8 mouse cellular contexts compared by ENCODE assay signal in genomic region chr7:101933300-101933699, GRCm38 (mm10). TPM values are rescaled to one million over a fixed set of nuclear protein-coding genes. Genes with fewer than 3 reads are reported as not detected.
DNase-seq lines count a peak whose midpoint lies in the region; ATAC-seq and TF ChIP-seq lines count a peak whose summit lies in the region.

No protein-coding gene starts in this region.

- ATAC-seq in embryonic facial prominence, embryonic 11.5 days (replicated peaks; ENCODE audit: insufficient number of reproducible peaks, low FRiP score, low TSS enrichment, low read depth), result peak; percentile 4; the same call in 1 of the 2 replicates
- peak; percentile 25 for ATAC-seq in hindbrain, embryonic 15.5 days (ENCODE audit: low FRiP score, low read depth)

- H3K4me3 ChIP-seq in kidney, adult 2 months (ENCODE audit: insufficient read depth, low read depth, low read length), result peak overlapping the region; percentile 67
- peak overlapping the region; percentile 94 for H3K4me3 ChIP-seq in ES-Bruce4 (ENCODE audit: low read depth, low read length)
- peak overlapping the region; percentile 69 for H3K4me3 ChIP-seq in embryonic facial prominence, embryonic 11.5 days (ENCODE audit: low read depth, low read length)
- peak overlapping the region; percentile 99 for H3K4me3 ChIP-seq in hindbrain, embryonic 15.5 days

- H3K27ac ChIP-seq in kidney, adult 2 months (ENCODE audit: insufficient read depth, low read depth, low read length), result peak overlapping the region; percentile 28; the same call in 1 of the 2 replicates
- peak overlapping the region; percentile 67 for H3K27ac ChIP-seq in ES-Bruce4 (ENCODE audit: insufficient read depth, low read length)
- H3K27ac ChIP-seq in embryonic facial prominence, embryonic 11.5 days (replicated peaks; ENCODE audit: low read depth, low read length), result 0 out of 2 replicates have a peak overlapping the region, but pooled peaks have one; percentile 16
- H3K27ac ChIP-seq in hindbrain, embryonic 15.5 days (replicated peaks), result peak overlapping the region; percentile 69

- no peak for TF ChIP-seq POLR2A in kidney, adult 2 months (IDR thresholded peaks at IDR 0.05; ENCODE audit: low read depth, low read length)
- TF ChIP-seq POLR2A in ES-Bruce4 (IDR thresholded peaks at IDR 0.05; ENCODE audit: insufficient read depth, low read length), result no peak

- H3K36me3 ChIP-seq in kidney, adult 2 months (ENCODE audit: control insufficient read depth, insufficient read depth, low read length), result no peaks in the 10 kb centered on the region
- H3K36me3 ChIP-seq in ES-Bruce4 (ENCODE audit: control insufficient read depth, insufficient read depth, low read length, poor library complexity, severe bottlenecking), result 0 out of 2 replicates have a peak, but pooled peaks cover 3% of the 10 kb centered on the region
- H3K36me3 ChIP-seq in embryonic facial prominence, embryonic 11.5 days (replicated peaks; ENCODE audit: control insufficient read depth, insufficient read depth, low read depth, low read length), result no peaks in the 10 kb centered on the region; the same call in 1 of the 2 replicates
- H3K36me3 ChIP-seq in hindbrain, embryonic 15.5 days, result no peaks in the 10 kb centered on the region

- H3K4me1 ChIP-seq in kidney, adult 2 months (ENCODE audit: control insufficient read depth, insufficient read depth, low read length), result no peaks in the 10 kb centered on the region; the same call in 1 of the 2 replicates
- no peaks in the 10 kb centered on the region for H3K4me1 ChIP-seq in ES-Bruce4 (ENCODE audit: control insufficient read depth, insufficient read depth, low read length)
- no peaks in the 10 kb centered on the region for H3K4me1 ChIP-seq in embryonic facial prominence, embryonic 11.5 days (ENCODE audit: control insufficient read depth, insufficient read depth, low read length)
- H3K4me1 ChIP-seq in hindbrain, embryonic 15.5 days (replicated peaks), result peaks cover 30% of the 10 kb centered on the region

- no peak for DNase-seq in kidney, adult 2 months
- no peak for DNase-seq in kidney, adult 18-20 months
- DNase-seq in embryonic facial prominence, embryonic 11.5 days (ENCODE audit: low spot score), result peak; percentile 57
- peak; percentile 16 for DNase-seq in lung, postnatal 14 days
- no peak for DNase-seq in right cerebral cortex, postnatal 14 days
- no peak for DNase-seq in natural killer cell, adult 2 months (ENCODE audit: low spot score in 2 of 2)

- no peaks in the 10 kb centered on the region for H3K27me3 ChIP-seq in kidney, adult 2 months (replicated peaks; ENCODE audit: control insufficient read depth, insufficient read depth, low read length)
- no peaks in the 10 kb centered on the region for H3K27me3 ChIP-seq in ES-Bruce4 (ENCODE audit: control insufficient read depth, insufficient read depth, low read length, poor library complexity, severe bottlenecking)
- no peaks in the 10 kb centered on the region for H3K27me3 ChIP-seq in embryonic facial prominence, embryonic 11.5 days (ENCODE audit: control insufficient read depth, insufficient read depth, low read length)
- no peaks in the 10 kb centered on the region for H3K27me3 ChIP-seq in hindbrain, embryonic 15.5 days

- no peak for TF ChIP-seq CTCF in kidney, adult 2 months (conservative IDR thresholded peaks at IDR 0.05; ENCODE audit: insufficient read depth, insufficient read length, low read depth, low read length)
- TF ChIP-seq CTCF in ES-Bruce4 (IDR thresholded peaks at IDR 0.05; ENCODE audit: low read depth, low read length), result no peak

- H3K9me3 ChIP-seq in ES-Bruce4 (replicated peaks; ENCODE audit: control insufficient read depth, insufficient read depth, low read length, poor library complexity, severe bottlenecking), result no peaks in the 10 kb centered on the region
- H3K9me3 ChIP-seq in embryonic facial prominence, embryonic 11.5 days (replicated peaks; ENCODE audit: control insufficient read depth, low read length), result no peaks in the 10 kb centered on the region
- no peaks in the 10 kb centered on the region for H3K9me3 ChIP-seq in hindbrain, embryonic 15.5 days

- H3K9ac ChIP-seq in ES-Bruce4 (ENCODE audit: low read depth, poor library complexity, severe bottlenecking), result peak overlapping the region; percentile 87
- peak overlapping the region; percentile 77 for H3K9ac ChIP-seq in embryonic facial prominence, embryonic 11.5 days (replicated peaks; ENCODE audit: low read length)
- H3K9ac ChIP-seq in hindbrain, embryonic 15.5 days, result peak overlapping the region; percentile 57

- WGBS in kidney, adult 2 months, result 3% methylated on average over 15 of the region's 15 CpGs
- WGBS in embryonic facial prominence, embryonic 11.5 days, result 6% methylated on average over 15 of the region's 15 CpGs
- 9% methylated on average over 15 of the region's 15 CpGs for WGBS in hindbrain, embryonic 15.5 days

- TF ChIP-seq EP300 in ES-Bruce4 (IDR thresholded peaks at IDR 0.05; ENCODE audit: insufficient read depth, low read depth, low read length), result no peak

- peak overlapping the region; percentile 65 for H3K4me2 ChIP-seq in embryonic facial prominence, embryonic 11.5 days (ENCODE audit: low read depth, low read length)
- peak overlapping the region; percentile 80 for H3K4me2 ChIP-seq in hindbrain, embryonic 15.5 days

RNA-seq across cellular contexts. Expression of gene Lrrc51, which starts 0.4 kb away (rescaled TPM):
- 19.6 and 21.6 TPM in 2 replicates for polyA plus RNA-seq in kidney, adult 2 months (2012; rRNA removed)
- 6.7 and 7.5 TPM in 2 replicates for polyA plus RNA-seq in ES-Bruce4 (2011; ENCODE audit: insufficient read depth, insufficient read length, low read depth, missing spikeins)
- 11.0 and 12.1 TPM in 2 replicates for polyA plus RNA-seq in embryonic facial prominence, embryonic 11.5 days (2014; fragmentation: Nextera tagmentation; extraction: Ambion mirVana)
- polyA plus RNA-seq in hindbrain, embryonic 15.5 days (2015; fragmentation: Nextera tagmentation; extraction: Ambion mirVana), result 12.5 and 15.2 TPM in 2 replicates

RNA-seq across cellular contexts. Expression of gene Numa1, which starts 0.6 kb away (rescaled TPM):
- 71.8 and 77.5 TPM in 2 replicates for polyA plus RNA-seq in kidney, adult 2 months (2012; rRNA removed)
- polyA plus RNA-seq in ES-Bruce4 (2011; ENCODE audit: insufficient read depth, insufficient read length, low read depth, missing spikeins), result 160 and 170 TPM in 2 replicates
- polyA plus RNA-seq in embryonic facial prominence, embryonic 11.5 days (2014; fragmentation: Nextera tagmentation; extraction: Ambion mirVana), result 107 and 110 TPM in 2 replicates
- 43.3 and 46.5 TPM in 2 replicates for polyA plus RNA-seq in hindbrain, embryonic 15.5 days (2015; fragmentation: Nextera tagmentation; extraction: Ambion mirVana)

RNA-seq across cellular contexts. Expression of gene Tomt, which starts 27.1 kb away (rescaled TPM):
- polyA plus RNA-seq in kidney, adult 2 months (2012; rRNA removed), result 0.09 and 0.14 TPM in 2 replicates
- not detected in 2 replicates for polyA plus RNA-seq in ES-Bruce4 (2011; ENCODE audit: insufficient read depth, insufficient read length, low read depth, missing spikeins)
- 0.26 and 0.27 TPM in 2 replicates for polyA plus RNA-seq in embryonic facial prominence, embryonic 11.5 days (2014; fragmentation: Nextera tagmentation; extraction: Ambion mirVana)
- polyA plus RNA-seq in hindbrain, embryonic 15.5 days (2015; fragmentation: Nextera tagmentation; extraction: Ambion mirVana), result 0.45 and 0.49 TPM in 2 replicates

RNA-seq across cellular contexts. Expression of gene Lamtor1, which starts 27.6 kb away (rescaled TPM):
- 255 and 267 TPM in 2 replicates for polyA plus RNA-seq in kidney, adult 2 months (2012; rRNA removed)
- polyA plus RNA-seq in ES-Bruce4 (2011; ENCODE audit: insufficient read depth, insufficient read length, low read depth, missing spikeins), result 80.9 and 85.9 TPM in 2 replicates
- 127 and 149 TPM in 2 replicates for polyA plus RNA-seq in embryonic facial prominence, embryonic 11.5 days (2014; fragmentation: Nextera tagmentation; extraction: Ambion mirVana)
- polyA plus RNA-seq in hindbrain, embryonic 15.5 days (2015; fragmentation: Nextera tagmentation; extraction: Ambion mirVana), result 155 and 165 TPM in 2 replicates

Comparison
In these comparisons a context has a peak if more than half of its experiments do, and no peak if none do; other contexts are left out.
1. DNase-seq: peak in embryonic facial prominence, embryonic 11.5 days (single experiment) and lung, postnatal 14 days (single experiment); none in kidney, adult 2 months (single experiment), kidney, adult 18-20 months (single experiment), right cerebral cortex, postnatal 14 days (single experiment) and natural killer cell, adult 2 months (0 of 2).
2. H3K27ac ChIP-seq: peak in every context shown above with its lines; median percentile 69 in hindbrain, embryonic 15.5 days; 67 in ES-Bruce4; 28 in kidney, adult 2 months; 16 in embryonic facial prominence, embryonic 11.5 days.
3. Peak in every context shown above with its lines, with median percentiles within 50 percentile points of each other: H3K4me3 ChIP-seq and H3K9ac ChIP-seq.